In genomic region chr11:115298160-115298559, GRCm38 (mm10) we compare ENCODE assay signal across 15 mouse cellular contexts. TPM values are rescaled to one million over a fixed set of nuclear protein-coding genes. Genes with fewer than 3 reads are reported as not detected.
A peak's percentile ranks its signal among the peaks of the same experiment; 100 is the strongest.
DNase-seq lines count a peak whose midpoint lies in the region; ATAC-seq and TF ChIP-seq lines count a peak whose summit lies in the region.
"Had no signal": no experiment of that assay in that cellular context is flagged by ENCODE, and none has a peak within 500 bp of the region (broad histone marks: within the 10 kb centered on the region; RNA-seq: fewer than 3 reads in every experiment).

No protein-coding gene starts in this region.

- TF ChIP-seq EP300 in MEL (IDR thresholded peaks at IDR 0.05; ENCODE audit: low read depth in 1 of 2, low read length in 2 of 2), result no peak

- peaks cover 8% of the 10 kb centered on the region; the same call in 1 of the 2 replicates for H3K4me1 ChIP-seq in heart, embryonic 12.5 days (replicated peaks)
- H3K4me1 ChIP-seq in midbrain, embryonic 12.5 days, result peaks cover 13% of the 10 kb centered on the region; the same call in 1 of the 2 replicates
- H3K4me1 ChIP-seq in midbrain, embryonic 10.5 days, result peaks cover 16% of the 10 kb centered on the region
- H3K4me1 ChIP-seq in MEL (ENCODE audit: control insufficient read depth in 1 of 2, insufficient read depth in 2 of 2, low read length in 2 of 2), result no peaks in the 10 kb centered on the region; a peak in 1 of 4 replicates
- H3K4me1 ChIP-seq in neural tube, embryonic 13.5 days (replicated peaks), result peaks cover 17% of the 10 kb centered on the region

- TF ChIP-seq RAD21 in MEL (IDR thresholded peaks at IDR 0.05; ENCODE audit: low read depth, low read length), result no peak

- no peak for ATAC-seq in heart, embryonic 12.5 days (ENCODE audit: insufficient number of reproducible peaks, low FRiP score)
- ATAC-seq in midbrain, embryonic 12.5 days (ENCODE audit: low FRiP score, low read depth), result no peak
- no peak for ATAC-seq in neural tube, embryonic 13.5 days (ENCODE audit: low read depth)

- no peak for TF ChIP-seq CTCF in MEL (IDR thresholded peaks at IDR 0.05 in 2 of 3, conservative IDR thresholded peaks at IDR 0.05 in 1 of 3; ENCODE audit: control insufficient read depth in 1 of 3, insufficient read depth in 1 of 3, low read depth in 2 of 3, low read length in 3 of 3, poor library complexity in 1 of 3, severe bottlenecking in 1 of 3)

- no peaks in the 10 kb centered on the region for H3K79me2 ChIP-seq in MEL (ENCODE audit: control insufficient read depth, insufficient read depth, low read length, poor library complexity)

- no peak for TF ChIP-seq POLR2A in MEL (IDR thresholded peaks at IDR 0.05; ENCODE audit: control insufficient read depth in 1 of 2, insufficient read depth in 1 of 2, low read depth in 1 of 2, low read length in 2 of 2, poor library complexity in 1 of 2)

- H3K9ac ChIP-seq in heart, embryonic 12.5 days, result no peak overlapping the region
- no peak overlapping the region for H3K9ac ChIP-seq in midbrain, embryonic 12.5 days (replicated peaks)
- peak overlapping the region; percentile 54 for H3K9ac ChIP-seq in MEL (ENCODE audit: control insufficient read depth, low read depth, low read length, poor library complexity, severe bottlenecking)
- H3K9ac ChIP-seq in neural tube, embryonic 13.5 days, result no peak overlapping the region

- H3K4me3 ChIP-seq in heart, embryonic 12.5 days, result no peak overlapping the region
- no peak overlapping the region for H3K4me3 ChIP-seq in midbrain, embryonic 12.5 days
- no peak overlapping the region for H3K4me3 ChIP-seq in midbrain, embryonic 10.5 days
- H3K4me3 ChIP-seq in MEL (ENCODE audit: control insufficient read depth in 1 of 2, insufficient read depth in 1 of 2, low read depth in 2 of 2, low read length in 2 of 2), result peak overlapping the region; percentile 63 to 72
- H3K4me3 ChIP-seq in neural tube, embryonic 13.5 days, result no peak overlapping the region
- H3K4me3 ChIP-seq: myocyte had no signal

- no peak for DNase-seq in heart, postnatal 4 days
- no peak for DNase-seq in midbrain, embryonic 10.5 days (ENCODE audit: low spot score)
- no peak for DNase-seq in MEL (ENCODE audit: low read depth, low spot score)
- DNase-seq in layer of hippocampus, adult 9-11 months, result no peak
- DNase-seq: adrenal gland, postnatal 25 days had no signal

- peaks cover 43% of the 10 kb centered on the region for H3K27me3 ChIP-seq in heart, embryonic 12.5 days (replicated peaks)
- H3K27me3 ChIP-seq in midbrain, embryonic 12.5 days, result peaks cover 42% of the 10 kb centered on the region
- peaks cover 45% of the 10 kb centered on the region for H3K27me3 ChIP-seq in midbrain, embryonic 10.5 days (ENCODE audit: low read depth, poor library complexity, severe bottlenecking)
- H3K27me3 ChIP-seq in MEL (ENCODE audit: control insufficient read depth in 1 of 2, insufficient read depth in 2 of 2, low read length in 2 of 2), result 0 out of 4 replicates have a peak, but pooled peaks cover 0 to 1% of the 10 kb centered on the region in 2 experiments
- peaks cover 21% of the 10 kb centered on the region for H3K27me3 ChIP-seq in neural tube, embryonic 13.5 days

- H3K9me3 ChIP-seq in heart, embryonic 12.5 days (replicated peaks), result 0 out of 2 replicates have a peak, but pooled peaks cover 4% of the 10 kb centered on the region
- no peaks in the 10 kb centered on the region for H3K9me3 ChIP-seq in midbrain, embryonic 12.5 days
- H3K9me3 ChIP-seq in midbrain, embryonic 10.5 days (replicated peaks), result peaks cover 5% of the 10 kb centered on the region; the same call in 1 of the 2 replicates
- H3K9me3 ChIP-seq in MEL (replicated peaks; ENCODE audit: insufficient read depth, low read length), result no peaks in the 10 kb centered on the region
- H3K9me3 ChIP-seq in neural tube, embryonic 13.5 days, result no peaks in the 10 kb centered on the region

- WGBS in heart, embryonic 12.5 days, result 61% methylated on average over 8 of the region's 8 CpGs
- 74% methylated on average over 8 of the region's 8 CpGs for WGBS in midbrain, embryonic 12.5 days
- WGBS in midbrain, embryonic 10.5 days, result 71% methylated on average over 8 of the region's 8 CpGs
- 67% methylated on average over 8 of the region's 8 CpGs for WGBS in neural tube, embryonic 13.5 days

- no peaks in the 10 kb centered on the region for H3K36me3 ChIP-seq in heart, embryonic 12.5 days
- H3K36me3 ChIP-seq in midbrain, embryonic 12.5 days, result no peaks in the 10 kb centered on the region
- H3K36me3 ChIP-seq in midbrain, embryonic 10.5 days, result no peaks in the 10 kb centered on the region
- no peaks in the 10 kb centered on the region for H3K36me3 ChIP-seq in MEL (ENCODE audit: control insufficient read depth in 1 of 2, insufficient read depth in 2 of 2, low read length in 2 of 2)
- no peaks in the 10 kb centered on the region for H3K36me3 ChIP-seq in neural tube, embryonic 13.5 days

- no peak overlapping the region for H3K27ac ChIP-seq in heart, embryonic 12.5 days (ENCODE audit: poor library complexity, severe bottlenecking)
- no peak overlapping the region for H3K27ac ChIP-seq in midbrain, embryonic 12.5 days (replicated peaks)
- H3K27ac ChIP-seq in midbrain, embryonic 10.5 days (replicated peaks), result no peak overlapping the region
- H3K27ac ChIP-seq in MEL (ENCODE audit: control insufficient read depth, low read depth, low read length), result no peak overlapping the region
- no peak overlapping the region for H3K27ac ChIP-seq in neural tube, embryonic 13.5 days (replicated peaks)

- H3K4me2 ChIP-seq in heart, embryonic 12.5 days, result 0 out of 2 replicates have a peak overlapping the region, but pooled peaks have one; percentile 80
- 0 out of 2 replicates have a peak overlapping the region, but pooled peaks have one; percentile 86 for H3K4me2 ChIP-seq in midbrain, embryonic 12.5 days (replicated peaks)
- H3K4me2 ChIP-seq in neural tube, embryonic 13.5 days, result peak overlapping the region; percentile 80; the same call in 1 of the 2 replicates

TF ChIP-seq in MEL, 35 proteins besides CTCF, POLR2A, EP300 and RAD21 (continues in another document):
- no peak for TF ChIP-seq MAFK (IDR thresholded peaks at IDR 0.05; ENCODE audit: borderline replicate concordance, low read depth, low read length)
- no peak for TF ChIP-seq TBP (IDR thresholded peaks at IDR 0.05; ENCODE audit: low read depth, low read length)
- TF ChIP-seq NELFE (IDR thresholded peaks at IDR 0.05; ENCODE audit: low read depth, low read length), result no peak

RNA-seq across cellular contexts. Expression of gene Fads6, which starts 0.7 kb away (rescaled TPM):
- polyA plus RNA-seq in heart, embryonic 12.5 days (2016; fragmentation: Nextera tagmentation; extraction: Ambion mirVana), result 0.51 and 0.86 TPM in 2 replicates
- 1 to 10 TPM in 1 of 2 experiments, under 1 TPM in 1; 0.86 to 1.4 TPM for total RNA-seq in heart, postnatal 4 days (2021)
- 0.11 and 0.18 TPM in 2 replicates for polyA plus RNA-seq in midbrain, embryonic 12.5 days (2016; fragmentation: Nextera tagmentation; extraction: Ambion mirVana)
- 0.22 and 0.37 TPM in 2 replicates for polyA plus RNA-seq in midbrain, embryonic 10.5 days (2016; fragmentation: Nextera tagmentation; extraction: Ambion mirVana)
- total RNA-seq in MEL (2012; rRNA removed), result 3.0 and 3.3 TPM in 2 replicates
- 1 to 10 TPM in 1 of 2 experiments, not detected in 1; 6.6 TPM for polyA plus RNA-seq in MEL (2012; ENCODE audit: insufficient read depth in 1 of 2, insufficient read length in 2 of 2, low read depth in 1 of 2, low replicate concordance in 2 of 2, missing spikeins in 1 of 2)
- polyA plus RNA-seq in neural tube, embryonic 13.5 days (2015; fragmentation: Nextera tagmentation; extraction: Ambion mirVana), result 0.65 and 1.1 TPM in 2 replicates

RNA-seq across cellular contexts. Expression of gene Otop2, which starts 8.8 kb away (rescaled TPM):
- polyA plus RNA-seq in heart, embryonic 12.5 days (2016; fragmentation: Nextera tagmentation; extraction: Ambion mirVana), result not detected in 2 replicates
- total RNA-seq in heart, postnatal 4 days (2021), result not detected
- polyA plus RNA-seq in midbrain, embryonic 12.5 days (2016; fragmentation: Nextera tagmentation; extraction: Ambion mirVana), result not detected in 2 replicates
- polyA plus RNA-seq in midbrain, embryonic 10.5 days (2016; fragmentation: Nextera tagmentation; extraction: Ambion mirVana), result not detected in 2 replicates
- total RNA-seq in MEL (2012; rRNA removed), result not detected in 2 replicates
- not detected for polyA plus RNA-seq in MEL (2012; ENCODE audit: insufficient read depth in 1 of 2, insufficient read length in 2 of 2, low read depth in 1 of 2, low replicate concordance in 2 of 2, missing spikeins in 1 of 2)
- not detected in 2 replicates for polyA plus RNA-seq in neural tube, embryonic 13.5 days (2015; fragmentation: Nextera tagmentation; extraction: Ambion mirVana)
- total RNA-seq: adrenal gland, postnatal 25 days; gastrocnemius, postnatal 36 days; megakaryocyte progenitor cell, adult 5-6 weeks had no signal
- polyA plus RNA-seq: erythroblast, embryonic 14.5 days; heart, embryonic 11.5 days; lung, embryonic 16.5 days had no signal

RNA-seq across cellular contexts. Expression of gene Fdxr, which starts 21.3 kb away (rescaled TPM):
- polyA plus RNA-seq in heart, embryonic 12.5 days (2016; fragmentation: Nextera tagmentation; extraction: Ambion mirVana), result 11.3 and 12.3 TPM in 2 replicates
- total RNA-seq in heart, postnatal 4 days (2021), result 1 to 10 TPM; 7.5 to 9.5 TPM
- 15.9 and 18.4 TPM in 2 replicates for polyA plus RNA-seq in midbrain, embryonic 12.5 days (2016; fragmentation: Nextera tagmentation; extraction: Ambion mirVana)
- 16.7 and 19.8 TPM in 2 replicates for polyA plus RNA-seq in midbrain, embryonic 10.5 days (2016; fragmentation: Nextera tagmentation; extraction: Ambion mirVana)
- 37.2 and 37.7 TPM in 2 replicates for total RNA-seq in MEL (2012; rRNA removed)
- polyA plus RNA-seq in MEL (2012; ENCODE audit: insufficient read depth in 1 of 2, insufficient read length in 2 of 2, low read depth in 1 of 2, low replicate concordance in 2 of 2, missing spikeins in 1 of 2), result 10 to 100 TPM in 1 of 2 experiments, not detected in 1; 32.7 TPM
- polyA plus RNA-seq in neural tube, embryonic 13.5 days (2015; fragmentation: Nextera tagmentation; extraction: Ambion mirVana), result 19.4 and 20.4 TPM in 2 replicates

RNA-seq across cellular contexts. Expression of gene Ush1g, which starts 23.7 kb away (rescaled TPM):
- 0.06 and 0.08 TPM in 2 replicates for polyA plus RNA-seq in heart, embryonic 12.5 days (2016; fragmentation: Nextera tagmentation; extraction: Ambion mirVana)
- under 1 TPM; 0.09 to 0.12 TPM for total RNA-seq in heart, postnatal 4 days (2021)
- 0.05 TPM in 1 of 2 replicates, not detected in the other for polyA plus RNA-seq in midbrain, embryonic 12.5 days (2016; fragmentation: Nextera tagmentation; extraction: Ambion mirVana)
- not detected in 2 replicates for polyA plus RNA-seq in midbrain, embryonic 10.5 days (2016; fragmentation: Nextera tagmentation; extraction: Ambion mirVana)
- total RNA-seq in MEL (2012; rRNA removed), result not detected in 2 replicates
- polyA plus RNA-seq in MEL (2012; ENCODE audit: insufficient read depth in 1 of 2, insufficient read length in 2 of 2, low read depth in 1 of 2, low replicate concordance in 2 of 2, missing spikeins in 1 of 2), result not detected
- polyA plus RNA-seq in neural tube, embryonic 13.5 days (2015; fragmentation: Nextera tagmentation; extraction: Ambion mirVana), result 0.14 and 0.18 TPM in 2 replicates
- total RNA-seq: megakaryocyte progenitor cell, adult 5-6 weeks had no signal
- polyA plus RNA-seq: erythroblast, embryonic 14.5 days; limb, embryonic 14.5 days; lung, embryonic 16.5 days had no signal

RNA-seq across cellular contexts. Expression of gene Grin2c, which starts 31.1 kb away (rescaled TPM):
- 0.15 and 0.21 TPM in 2 replicates for polyA plus RNA-seq in heart, embryonic 12.5 days (2016; fragmentation: Nextera tagmentation; extraction: Ambion mirVana)
- under 1 TPM; 0.12 to 0.18 TPM for total RNA-seq in heart, postnatal 4 days (2021)
- polyA plus RNA-seq in midbrain, embryonic 12.5 days (2016; fragmentation: Nextera tagmentation; extraction: Ambion mirVana), result 0.06 and 0.17 TPM in 2 replicates
- polyA plus RNA-seq in midbrain, embryonic 10.5 days (2016; fragmentation: Nextera tagmentation; extraction: Ambion mirVana), result 0.02 and 0.06 TPM in 2 replicates
- not detected in 2 replicates for total RNA-seq in MEL (2012; rRNA removed)
- not detected for polyA plus RNA-seq in MEL (2012; ENCODE audit: insufficient read depth in 1 of 2, insufficient read length in 2 of 2, low read depth in 1 of 2, low replicate concordance in 2 of 2, missing spikeins in 1 of 2)
- polyA plus RNA-seq in neural tube, embryonic 13.5 days (2015; fragmentation: Nextera tagmentation; extraction: Ambion mirVana), result 0.55 and 0.57 TPM in 2 replicates
- total RNA-seq: gastrocnemius, postnatal 36 days; megakaryocyte progenitor cell, adult 5-6 weeks had no signal
- polyA plus RNA-seq: myocyte had no signal

Comparison
In these comparisons a context has a peak if more than half of its experiments do, and no peak if none do; other contexts are left out.
1. H3K4me3 ChIP-seq: peak in MEL (2 of 2); none in heart, embryonic 12.5 days (single experiment), midbrain, embryonic 12.5 days (single experiment), midbrain, embryonic 10.5 days (single experiment) and neural tube, embryonic 13.5 days (single experiment).
2. Peak in every context shown above with its lines, with median percentiles within 50 percentile points of each other: H3K4me2 ChIP-seq.